Mouse (Mus musculus) kidney, embryonic 15.5 days (tissue): ENCODE data around the gene Coro2b. TPM values are rescaled to one million over a fixed set of nuclear protein-coding genes. Genes with fewer than 3 reads are reported as not detected.

Experiments used
- ATAC-seq: fragments of 200-750 bp; cut with Nextera tagmentation; replicated peaks from 2 replicates; pipeline ENCODE4 v1.8.0; 2017; ENCODE audit warnings: moderate TSS enrichment; ENCODE audit not compliant: low FRiP score
- H3K27ac ChIP-seq: fragments of 300-500 bp; sonication (generic); 2 replicates; pipeline ENCODE4 v1.5.1; 2015; ENCODE audit warnings: mild to moderate bottlenecking, inconsistent platforms
- H3K27me3 ChIP-seq: fragments of 300-500 bp; sonication (generic); 2 replicates; pipeline ENCODE4 v1.6.1; 2015; ENCODE audit warnings: inconsistent platforms
- H3K36me3 ChIP-seq: fragments of 300-500 bp; sonication (generic); 2 replicates; pipeline ENCODE4 v1.6.1; 2015; ENCODE audit warnings: inconsistent platforms
- H3K4me1 ChIP-seq: fragments of 300-500 bp; sonication (generic); 2 replicates; pipeline ENCODE4 v1.6.1; 2015; ENCODE audit warnings: inconsistent platforms
- H3K4me2 ChIP-seq: fragments of 300-500 bp; sonication (generic); 2 replicates; pipeline ENCODE4 v1.6.1; 2015; ENCODE audit warnings: moderate library complexity, mild to moderate bottlenecking, inconsistent platforms
- H3K4me3 ChIP-seq: fragments of 300-500 bp; sonication (generic); replicated peaks from 2 replicates; pipeline ENCODE4 v1.5.1; 2015; ENCODE audit warnings: mild to moderate bottlenecking, inconsistent platforms
- H3K9ac ChIP-seq: fragments of 300-500 bp; sonication (generic); 2 replicates; pipeline ENCODE4 v1.6.1; 2015; ENCODE audit warnings: mild to moderate bottlenecking, inconsistent platforms
- H3K9me3 ChIP-seq: fragments of 300-500 bp; sonication (generic); replicated peaks from 2 replicates; pipeline ENCODE4 v1.6.1; 2016; ENCODE audit warnings: inconsistent platforms
- WGBS: fragments of 180-500 bp; shearing (Covaris S2); methylation state at CpG from one replicate; pipeline ENCODE4 v1.1.7; 2015; ENCODE audit warnings: mixed read lengths; 5-methylcytosine and 5-hydroxymethylcytosine counted together
- polyA plus RNA-seq: library from polyadenylated mRNA; unstranded; fragments of >200 nt; fragmentation: Nextera tagmentation; extraction: Ambion mirVana; gene quantifications from 2 replicates; pipeline ENCODE4 v1.2.1, GENCODE M21; 2015

Gene Coro2b
- polyA plus RNA-seq, 1 experiment from 2014 or later, result 19.1 TPM

DNA sequence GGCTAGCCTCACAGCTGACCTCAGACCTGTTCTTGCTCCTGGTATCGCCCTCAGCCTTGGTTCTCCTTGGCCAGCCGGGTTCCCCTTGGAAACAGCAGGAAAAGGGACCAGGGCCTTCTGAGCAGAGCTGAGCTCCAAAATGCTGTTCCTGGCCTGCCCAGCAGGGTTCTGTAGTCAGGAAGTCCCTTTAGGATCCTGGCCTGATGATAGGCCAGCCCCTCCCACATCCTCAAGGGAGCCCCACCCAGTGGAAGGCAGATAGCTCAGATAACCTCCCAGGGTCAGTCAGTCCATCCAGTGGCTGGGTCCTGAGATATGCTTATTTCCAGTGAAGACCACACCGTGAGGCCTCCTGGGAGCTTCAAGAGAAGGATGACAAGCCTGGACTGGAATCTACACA, 45.7 kb downstream of the Coro2b start:
- no peaks in the 10 kb centered on the region for H3K9me3 ChIP-seq
- peaks cover 14% of the 10 kb centered on the region for H3K4me1 ChIP-seq
- H3K4me2 ChIP-seq, result no peak overlapping the region
- ATAC-seq, result no peak
- H3K36me3 ChIP-seq, result no peaks in the 10 kb centered on the region
- H3K27me3 ChIP-seq, result no peaks in the 10 kb centered on the region
- 72% methylated on average over 3 of the region's 3 CpGs for WGBS
- H3K27ac ChIP-seq, result no peak overlapping the region
- no peak overlapping the region for H3K4me3 ChIP-seq
- no peak overlapping the region for H3K9ac ChIP-seq

DNA sequence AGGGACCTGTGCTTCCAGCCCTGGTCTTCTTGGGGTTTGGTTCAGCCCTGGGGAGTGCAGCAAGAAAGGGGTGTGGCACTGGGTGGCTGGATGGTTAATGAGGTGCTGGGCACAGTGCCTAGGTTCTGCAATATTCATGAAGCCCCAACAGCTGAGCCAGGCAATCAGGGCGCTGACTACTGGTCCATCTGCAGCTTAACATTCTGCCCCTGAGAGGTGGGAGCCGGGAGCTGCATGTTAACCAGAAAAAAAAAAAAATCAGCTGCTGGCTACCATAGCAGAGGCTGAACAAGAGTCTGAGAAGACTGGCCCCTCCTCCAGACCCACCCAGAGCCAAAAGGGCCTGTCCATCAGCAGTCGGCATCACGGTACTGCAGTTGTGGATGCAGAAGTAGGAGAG, 52.7 kb downstream of the Coro2b start:
- no peak overlapping the region for H3K9ac ChIP-seq

DNA sequence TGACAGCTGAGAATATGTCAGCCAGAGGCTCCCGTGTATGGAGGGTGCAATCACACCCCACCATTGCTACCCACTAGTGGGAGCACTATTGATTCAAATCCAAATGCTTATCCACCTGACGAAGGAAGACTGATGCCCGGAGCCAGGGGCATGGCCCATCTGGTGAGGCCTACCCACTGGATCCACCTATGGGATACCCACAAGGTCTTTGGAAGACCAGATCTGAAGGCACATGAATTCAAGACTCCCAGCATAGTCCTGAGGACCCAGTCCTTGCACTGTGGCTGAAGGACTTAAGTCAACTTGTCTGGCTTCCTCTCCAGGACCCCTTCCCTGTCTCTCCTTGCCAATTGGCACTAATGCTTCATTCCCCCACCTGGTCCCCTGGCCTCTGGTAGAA, 54.1 kb downstream of the Coro2b start:
- no peak for ATAC-seq
- Histone ChIP-seq H3K9ac (no peak overlapping the region), H3K9me3 (no peaks in the 10 kb centered on the region), H3K4me1 (no peaks in the 10 kb centered on the region; the same call in 1 of the 2 replicates), H3K27me3 (no peaks in the 10 kb centered on the region), H3K4me2 (no peak overlapping the region), H3K36me3 (no peaks in the 10 kb centered on the region), H3K27ac (no peak overlapping the region), H3K4me3 (no peak overlapping the region)
- 86% methylated on average over 3 of the region's 3 CpGs for WGBS

More for the DNA sequence above, 52.7 kb downstream of the Coro2b start:
- H3K27ac ChIP-seq, result no peak overlapping the region
- 42% methylated on average over 4 of the region's 4 CpGs for WGBS
- H3K9me3 ChIP-seq, result no peaks in the 10 kb centered on the region
- no peak overlapping the region for H3K4me2 ChIP-seq
- H3K4me3 ChIP-seq, result no peak overlapping the region
- H3K4me1 ChIP-seq, result peaks cover 5% of the 10 kb centered on the region
- no peaks in the 10 kb centered on the region for H3K36me3 ChIP-seq
- ATAC-seq, result no peak
- no peaks in the 10 kb centered on the region for H3K27me3 ChIP-seq

DNA sequence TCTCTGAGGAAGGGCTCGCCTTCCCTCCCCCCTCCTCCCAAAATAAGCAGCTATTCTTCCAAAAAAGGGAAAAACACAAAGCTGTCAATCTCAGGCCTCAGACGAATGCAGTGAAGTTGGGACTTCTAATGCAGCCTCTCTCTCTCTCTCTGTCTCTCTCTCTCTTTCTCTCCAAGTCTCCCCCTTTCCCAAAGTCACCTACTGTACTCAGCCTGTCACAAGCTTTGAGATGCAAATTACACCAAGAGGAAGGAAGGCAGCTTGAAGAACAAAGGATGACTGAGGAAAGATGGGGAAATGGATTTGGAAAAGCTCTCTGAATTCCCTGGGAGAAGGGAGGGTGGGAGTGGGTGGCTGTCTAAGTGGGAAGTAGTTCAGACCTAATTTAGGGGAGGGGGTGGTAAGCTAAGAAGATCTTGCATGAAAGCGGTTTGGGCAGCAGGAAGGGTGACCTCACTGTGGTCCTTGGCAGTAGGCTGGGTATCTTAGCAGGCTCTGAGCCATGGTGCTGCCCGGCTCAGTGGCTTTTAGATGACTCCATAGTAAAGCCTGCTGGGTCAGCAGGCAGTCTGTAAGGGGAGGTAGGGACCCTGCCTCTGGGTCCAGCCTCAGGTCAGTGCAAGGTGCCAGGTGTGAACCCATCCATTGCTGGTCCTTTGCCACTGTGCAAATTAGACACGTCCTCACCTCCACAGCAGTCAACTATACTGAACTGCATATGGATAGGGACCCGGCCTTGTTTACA, 55.8 kb downstream of the Coro2b start:
- no peak for ATAC-seq
- H3K27me3 ChIP-seq, result no peaks in the 10 kb centered on the region
- H3K36me3 ChIP-seq, result no peaks in the 10 kb centered on the region
- H3K9me3 ChIP-seq, result no peaks in the 10 kb centered on the region
- H3K4me1 ChIP-seq, result peaks cover 10% of the 10 kb centered on the region
- no peak overlapping the region for H3K27ac ChIP-seq
- H3K9ac ChIP-seq, result no peak overlapping the region
- no peak overlapping the region for H3K4me3 ChIP-seq
- H3K4me2 ChIP-seq, result no peak overlapping the region
- 51% methylated on average over 6 of the region's 6 CpGs for WGBS

DNA sequence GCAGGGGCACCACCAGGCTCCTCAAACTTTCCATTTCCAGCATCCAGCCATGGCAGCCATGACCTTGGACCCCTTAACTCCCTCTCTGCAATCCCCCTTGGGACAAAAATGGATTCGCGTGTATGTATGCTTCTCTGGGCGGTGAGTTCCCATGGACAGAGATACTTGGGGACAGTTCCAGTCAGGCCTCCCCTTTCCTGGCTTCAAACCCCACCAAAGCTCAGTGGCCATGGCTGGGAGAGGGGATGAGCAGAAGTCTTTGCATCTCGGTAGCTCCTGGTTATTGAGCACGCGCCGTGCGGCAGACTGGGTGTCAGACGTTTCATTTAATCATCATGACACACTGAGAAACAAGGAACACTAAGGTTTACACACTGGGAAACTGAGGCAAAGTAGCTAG, 56.7 kb downstream of the Coro2b start:
- Histone ChIP-seq H3K27me3 (no peaks in the 10 kb centered on the region), H3K36me3 (no peaks in the 10 kb centered on the region), H3K4me2 (no peak overlapping the region), H3K9ac (no peak overlapping the region), H3K27ac (no peak overlapping the region), H3K9me3 (no peaks in the 10 kb centered on the region), H3K4me3 (no peak overlapping the region), H3K4me1 (peaks cover 10% of the 10 kb centered on the region)
- WGBS, result 86% methylated on average over 9 of the region's 9 CpGs
- ATAC-seq, result no peak

DNA sequence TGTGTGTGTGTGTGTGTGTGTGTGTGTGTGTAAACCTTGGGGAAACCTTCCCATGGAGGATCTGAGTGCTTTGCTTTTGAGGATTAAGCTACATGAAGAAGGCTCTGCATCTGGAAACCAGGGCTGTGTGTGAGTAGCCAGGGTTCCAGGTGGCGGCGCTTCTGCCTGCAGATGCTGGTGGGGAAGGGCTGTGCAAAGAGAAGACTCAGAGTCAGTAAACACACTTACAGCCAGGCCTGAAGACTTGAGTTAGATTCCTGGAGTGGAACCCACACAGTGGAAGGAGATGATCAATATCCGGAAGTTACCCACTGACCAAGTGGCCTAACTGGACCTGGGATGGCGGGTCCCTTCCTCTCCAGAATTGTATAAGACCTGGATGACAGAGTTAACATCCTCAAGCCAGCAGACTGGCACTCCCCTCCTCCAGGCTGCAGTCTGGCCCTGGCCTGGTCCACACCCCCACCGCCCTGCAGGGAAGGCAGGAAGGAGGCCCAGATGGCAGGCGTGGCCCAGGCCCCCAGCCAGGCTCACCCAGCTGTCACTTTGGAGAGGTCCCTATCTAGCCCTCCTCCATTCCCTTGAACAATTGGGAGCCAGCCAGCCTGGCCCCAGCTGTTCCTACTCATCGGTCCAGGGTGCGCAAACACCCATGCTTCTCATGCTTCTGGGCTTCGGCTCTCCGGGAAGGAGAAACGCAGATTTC, 59.9 kb downstream of the Coro2b start:
- Histone ChIP-seq H3K4me2 (no peak overlapping the region), H3K36me3 (no peaks in the 10 kb centered on the region), H3K4me1 (peaks cover 24% of the 10 kb centered on the region), H3K9me3 (no peaks in the 10 kb centered on the region), H3K27me3 (no peaks in the 10 kb centered on the region), H3K27ac (peak overlapping the region; percentile 71), H3K9ac (0 out of 2 replicates have a peak overlapping the region, but pooled peaks have one; percentile 14), H3K4me3 (no peak overlapping the region)
- 49% methylated on average over 11 of the region's 11 CpGs for WGBS
- peak; percentile 61 for ATAC-seq

DNA sequence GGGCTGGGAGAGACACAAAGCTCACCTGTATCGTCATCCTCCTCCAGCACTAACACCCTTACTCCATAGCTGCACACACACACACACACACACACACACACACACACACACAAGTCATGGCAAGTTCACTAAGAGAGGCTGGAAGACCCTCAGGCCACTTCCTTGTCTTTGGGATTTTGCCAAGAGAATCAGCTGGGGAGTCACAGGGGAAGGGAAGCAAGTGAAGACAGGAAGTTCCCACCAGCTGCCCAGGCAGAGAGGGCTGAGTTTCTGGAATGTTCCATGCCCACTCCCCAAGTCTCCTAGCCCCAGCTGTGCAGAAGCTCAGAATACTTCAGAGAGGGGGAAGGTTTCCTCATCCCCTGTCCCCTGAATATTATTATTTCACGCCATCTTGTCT, 62.6 kb downstream of the Coro2b start:
- no peaks in the 10 kb centered on the region for H3K27me3 ChIP-seq
- H3K4me1 ChIP-seq, result peaks cover 24% of the 10 kb centered on the region
- H3K9me3 ChIP-seq, result no peaks in the 10 kb centered on the region
- no peak for ATAC-seq
- 83% methylated on average over 2 of the region's 2 CpGs for WGBS
- H3K4me3 ChIP-seq, result no peak overlapping the region
- no peak overlapping the region for H3K27ac ChIP-seq
- no peaks in the 10 kb centered on the region for H3K36me3 ChIP-seq
- no peak overlapping the region for H3K4me2 ChIP-seq
- no peak overlapping the region for H3K9ac ChIP-seq

DNA sequence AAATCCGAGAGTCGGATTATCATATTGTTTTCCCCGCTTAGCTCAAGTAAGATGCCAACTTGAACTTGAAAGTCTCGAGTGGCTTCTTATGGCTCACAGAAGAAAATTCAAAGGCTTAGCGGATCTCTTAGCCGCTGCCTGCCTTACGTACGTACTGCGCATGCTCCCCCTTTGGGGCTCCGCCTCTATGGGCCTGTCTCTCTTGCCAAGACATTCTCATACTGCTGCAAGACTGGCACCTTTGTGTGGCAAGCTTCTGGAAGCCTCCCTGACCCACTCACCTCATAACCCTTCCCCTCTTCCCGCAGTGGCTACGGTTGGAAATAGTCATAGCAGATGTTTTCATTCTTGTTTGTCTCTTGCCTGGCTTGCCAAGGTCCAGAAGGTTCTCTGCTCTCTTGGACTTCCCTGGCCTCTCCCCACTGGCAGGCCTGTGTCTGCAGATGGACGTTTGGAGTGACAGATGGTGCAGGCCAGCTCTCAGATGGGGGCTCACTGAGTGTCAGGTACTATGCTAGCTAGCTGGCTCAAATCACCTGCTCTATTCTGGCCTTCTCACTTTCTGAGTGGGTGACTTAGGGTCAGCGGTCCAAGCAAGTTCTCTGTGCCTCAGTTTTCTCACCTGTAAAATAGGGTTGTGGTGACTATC, 65.2 kb downstream of the Coro2b start:
- Histone ChIP-seq H3K4me2 (no peak overlapping the region), H3K27ac (no peak overlapping the region), H3K9ac (no peak overlapping the region), H3K36me3 (no peaks in the 10 kb centered on the region), H3K4me3 (no peak overlapping the region), H3K27me3 (no peaks in the 10 kb centered on the region), H3K9me3 (no peaks in the 10 kb centered on the region), H3K4me1 (peaks cover 26% of the 10 kb centered on the region)
- WGBS, result 88% methylated on average over 14 of the region's 14 CpGs
- no peak for ATAC-seq

DNA sequence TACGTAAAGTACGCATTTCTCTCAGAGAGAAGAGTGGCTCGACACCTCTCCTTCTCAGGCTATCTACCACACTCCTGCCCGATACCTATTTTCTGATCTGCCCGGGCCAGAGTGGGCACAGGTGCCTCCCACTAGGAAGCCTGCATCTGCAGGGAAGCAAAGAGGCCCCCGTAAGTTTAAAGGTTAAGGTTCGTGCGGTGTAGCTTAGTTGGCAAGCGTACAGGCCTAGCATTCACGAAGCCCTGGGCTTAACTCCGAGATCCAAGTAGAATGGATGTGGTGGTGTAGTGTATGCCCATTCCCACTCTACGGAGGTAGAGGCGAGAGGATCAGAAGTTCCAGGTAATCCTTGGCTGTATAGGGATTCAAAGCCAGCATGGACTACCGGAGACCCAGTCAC, 65.8 kb downstream of the Coro2b start:
- H3K4me1 ChIP-seq, result peaks cover 27% of the 10 kb centered on the region
- 91% methylated on average over 14 of the region's 14 CpGs for WGBS

DNA sequence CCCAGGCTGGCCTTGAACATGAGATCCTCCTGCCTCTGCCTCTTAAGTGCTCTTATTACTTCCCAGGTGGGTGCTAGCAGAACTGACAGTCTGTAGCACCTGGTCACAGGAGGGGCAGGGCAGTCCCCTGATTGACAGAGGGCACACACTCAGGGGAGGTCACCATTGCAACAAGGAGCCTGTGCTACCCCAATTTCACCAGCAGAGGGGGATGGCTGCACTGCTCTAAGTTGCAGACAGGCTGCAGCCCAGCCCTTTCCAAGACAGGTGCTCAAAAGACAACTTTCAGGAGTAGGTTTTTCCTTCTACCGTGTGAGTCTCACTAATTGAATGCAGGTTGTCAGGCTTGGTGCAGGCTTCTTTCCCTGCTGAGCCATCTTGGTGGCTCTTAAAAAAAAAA, 66.4 kb downstream of the Coro2b start:
- H3K9ac ChIP-seq, result no peak overlapping the region
- H3K27me3 ChIP-seq, result no peaks in the 10 kb centered on the region
- H3K4me2 ChIP-seq, result no peak overlapping the region
- peaks cover 31% of the 10 kb centered on the region for H3K4me1 ChIP-seq
- H3K36me3 ChIP-seq, result no peaks in the 10 kb centered on the region
- ATAC-seq, result 0 out of 2 replicates have a peak, but pooled peaks have one; percentile 44
- no peak overlapping the region for H3K27ac ChIP-seq
- WGBS, result 12% methylated on average over 1 of the region's 1 CpGs
- no peaks in the 10 kb centered on the region for H3K9me3 ChIP-seq
- no peak overlapping the region for H3K4me3 ChIP-seq

More for the DNA sequence above, 65.8 kb downstream of the Coro2b start:
- H3K27ac ChIP-seq, result no peak overlapping the region
- no peaks in the 10 kb centered on the region for H3K9me3 ChIP-seq
- H3K27me3 ChIP-seq, result no peaks in the 10 kb centered on the region
- ATAC-seq, result no peak
- no peak overlapping the region for H3K4me2 ChIP-seq
- no peak overlapping the region for H3K9ac ChIP-seq
- no peak overlapping the region for H3K4me3 ChIP-seq
- no peaks in the 10 kb centered on the region for H3K36me3 ChIP-seq

DNA sequence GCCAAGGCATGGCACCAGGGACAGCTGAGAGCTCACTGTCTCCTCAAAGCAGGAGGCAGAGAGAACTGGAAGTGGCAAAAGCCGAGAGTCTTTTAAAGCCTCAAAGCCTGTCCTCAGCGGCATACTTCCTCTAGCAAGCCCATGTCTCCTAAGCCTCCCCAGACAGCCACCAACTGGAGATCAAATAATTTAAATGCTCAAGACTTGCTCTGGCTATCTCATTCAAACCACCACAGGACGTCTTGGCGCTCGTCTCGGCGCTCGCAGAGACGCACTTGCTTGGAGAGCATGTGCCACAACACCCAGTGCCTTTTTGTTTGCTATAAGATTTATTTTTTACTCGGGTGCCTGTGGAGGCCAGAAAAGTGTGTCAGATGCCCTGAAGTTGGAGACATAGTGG, 67.1 kb downstream of the Coro2b start:
- H3K27ac ChIP-seq, result no peak overlapping the region
- H3K36me3 ChIP-seq, result no peaks in the 10 kb centered on the region
- no peaks in the 10 kb centered on the region for H3K27me3 ChIP-seq
- no peak overlapping the region for H3K4me3 ChIP-seq
- 87% methylated on average over 10 of the region's 10 CpGs for WGBS
- H3K4me2 ChIP-seq, result no peak overlapping the region
- H3K9me3 ChIP-seq, result no peaks in the 10 kb centered on the region
- no peak for ATAC-seq
- H3K9ac ChIP-seq, result no peak overlapping the region
- peaks cover 31% of the 10 kb centered on the region for H3K4me1 ChIP-seq

DNA sequence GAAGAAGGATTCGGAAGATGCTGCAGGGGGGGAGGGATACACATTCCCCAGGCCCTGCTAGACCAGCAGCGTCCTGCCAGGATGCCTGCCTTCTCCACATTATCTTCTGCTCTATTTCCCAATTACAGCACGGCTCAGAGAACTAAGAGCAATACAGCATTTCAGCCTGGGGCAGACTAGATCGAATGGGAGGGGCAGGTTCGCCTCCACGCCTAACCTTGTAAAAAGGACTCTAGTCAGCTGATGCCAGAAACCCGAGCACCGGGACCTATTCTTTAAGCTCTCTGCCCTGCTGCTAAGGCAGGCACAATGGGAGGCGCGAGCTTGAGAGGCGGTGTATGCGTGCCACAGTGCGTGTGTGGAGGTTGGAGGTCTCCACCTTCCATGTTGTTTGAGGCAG, 67.7 kb downstream of the Coro2b start:
- Histone ChIP-seq H3K4me1 (peaks cover 27% of the 10 kb centered on the region), H3K4me3 (no peak overlapping the region), H3K27me3 (no peaks in the 10 kb centered on the region), H3K36me3 (no peaks in the 10 kb centered on the region), H3K9ac (no peak overlapping the region), H3K9me3 (no peaks in the 10 kb centered on the region), H3K4me2 (no peak overlapping the region), H3K27ac (no peak overlapping the region)
- no peak for ATAC-seq
- 61% methylated on average over 13 of the region's 13 CpGs for WGBS
